Comparison of ENCODE assay signal across 9 mouse cellular contexts in the genomic region with DNA sequence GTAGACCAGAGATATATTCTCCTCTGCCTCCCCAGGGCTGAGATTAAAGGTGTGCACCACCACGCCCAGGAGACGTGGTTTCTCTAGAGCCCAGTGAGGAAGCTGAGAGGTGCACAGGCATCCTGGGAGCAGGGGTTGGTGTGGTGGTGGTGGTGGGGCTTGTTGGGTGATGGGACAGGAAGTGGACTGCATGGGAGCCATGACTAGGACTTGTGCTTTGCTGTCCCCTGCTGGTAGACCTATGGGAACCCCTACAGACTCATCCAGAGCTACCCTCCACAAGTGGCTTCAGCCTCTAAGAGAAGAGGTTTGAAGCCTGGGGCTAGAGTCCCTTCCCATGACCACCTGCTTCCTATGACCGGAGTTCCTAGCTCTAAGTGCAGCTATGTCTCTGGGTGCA. TPM values are rescaled to one million over a fixed set of nuclear protein-coding genes. Genes with fewer than 3 reads are reported as not detected.
DNase-seq lines count a peak whose midpoint lies in the region; ATAC-seq and TF ChIP-seq lines count a peak whose summit lies in the region.
"Had no signal": no experiment of that assay in that cellular context is flagged by ENCODE, and none has a peak within 500 bp of the region (broad histone marks: within the 10 kb centered on the region; RNA-seq: fewer than 3 reads in every experiment).

No protein-coding gene starts in this region.

- H3K4me1 ChIP-seq in bone marrow macrophage, adult 2 months (ENCODE audit: control insufficient read depth, insufficient read depth, low read length), result no peaks in the 10 kb centered on the region; the same call in 1 of the 2 replicates

- no peak for TF ChIP-seq POLR2A in bone marrow macrophage, adult 2 months (IDR thresholded peaks at IDR 0.05; ENCODE audit: borderline replicate concordance, low read depth, low read length)

- peak; percentile 57 for ATAC-seq in CD4-positive, CD25-positive, alpha-beta regulatory T cell, adult 4 months

- no peaks in the 10 kb centered on the region for H3K27me3 ChIP-seq in splenic B cell, adult 2 months (ENCODE audit: control insufficient read depth, insufficient read depth, low read length, poor library complexity, severe bottlenecking)
- H3K27me3 ChIP-seq: lung, embryonic 15.5 days had no signal

- no peak for DNase-seq in left cerebral cortex, adult 2 months (ENCODE audit: extremely low spot score in 1 of 2, low spot score in 2 of 2)
- DNase-seq in left cerebral cortex, postnatal 25 days (ENCODE audit: low spot score in 2 of 2), result no peak
- peak; percentile 42 for DNase-seq in splenic B cell, adult 2 months (ENCODE audit: low read depth, low spot score)
- DNase-seq in ovary, adult 18-20 months (ENCODE audit: low spot score), result no peak
- DNase-seq in left cerebral cortex, postnatal 10 days (ENCODE audit: extremely low spot score in 1 of 2, low spot score in 2 of 2), result no peak
- DNase-seq in natural killer cell, adult 2 months (ENCODE audit: low spot score in 2 of 2), result no peak

- no peaks in the 10 kb centered on the region for H3K36me3 ChIP-seq in splenic B cell, adult 2 months (ENCODE audit: control insufficient read depth, insufficient read depth, low read length, poor library complexity, severe bottlenecking)
- H3K36me3 ChIP-seq: lung, embryonic 15.5 days had no signal

- peak; percentile 6 for TF ChIP-seq CTCF in left cerebral cortex, adult 2 months (IDR thresholded peaks at IDR 0.05)
- TF ChIP-seq CTCF in bone marrow macrophage, adult 2 months (IDR thresholded peaks at IDR 0.05; ENCODE audit: low read depth, low read length), result 0 out of 2 replicates have a peak, but pooled peaks have one; percentile 16

- intact Hi-C loops in left cerebral cortex, adult 2 months (cut with DNase I), result no loop called here
- intact Hi-C loops in left cerebral cortex, postnatal 25 days (cut with DNase I), result no loop called here
- intact Hi-C loops in left cerebral cortex, postnatal 10 days (cut with DNase I), result no loop called here

- no peak overlapping the region for H3K4me3 ChIP-seq in left cerebral cortex, adult 2 months
- no peak overlapping the region for H3K4me3 ChIP-seq in bone marrow macrophage, adult 2 months (ENCODE audit: insufficient read depth, low read length)
- H3K4me3 ChIP-seq: lung, embryonic 15.5 days had no signal

- H3K27ac ChIP-seq in left cerebral cortex, adult 2 months, result no peak overlapping the region
- no peak overlapping the region for H3K27ac ChIP-seq in bone marrow macrophage, adult 2 months (ENCODE audit: insufficient read depth, low read depth, low read length)
- H3K27ac ChIP-seq: lung, embryonic 15.5 days had no signal

RNA-seq across cellular contexts. Expression of gene Gna12, which starts 28.1 kb away (rescaled TPM):
- 10 to 100 TPM; 62.2 to 67.6 TPM for total RNA-seq in left cerebral cortex, adult 2 months (2021)
- total RNA-seq in left cerebral cortex, postnatal 25 days (2021), result 10 to 100 TPM; 72.1 to 76.6 TPM
- 1 to 10 TPM; 4.3 to 6.0 TPM for polyA plus RNA-seq in CD4-positive, CD25-positive, alpha-beta regulatory T cell, adult 4 months (2017; shearing (Covaris generic))
- 147 and 173 TPM in 2 replicates for polyA plus RNA-seq in bone marrow macrophage, adult 2 months (2012; ENCODE audit: insufficient read depth, insufficient read length, missing spikeins)
- 10 to 100 TPM; 65.3 TPM for total RNA-seq in left cerebral cortex, postnatal 10 days (2021)
